Comparison of ENCODE assay signal across 17 mouse cellular contexts in the genomic region with DNA sequence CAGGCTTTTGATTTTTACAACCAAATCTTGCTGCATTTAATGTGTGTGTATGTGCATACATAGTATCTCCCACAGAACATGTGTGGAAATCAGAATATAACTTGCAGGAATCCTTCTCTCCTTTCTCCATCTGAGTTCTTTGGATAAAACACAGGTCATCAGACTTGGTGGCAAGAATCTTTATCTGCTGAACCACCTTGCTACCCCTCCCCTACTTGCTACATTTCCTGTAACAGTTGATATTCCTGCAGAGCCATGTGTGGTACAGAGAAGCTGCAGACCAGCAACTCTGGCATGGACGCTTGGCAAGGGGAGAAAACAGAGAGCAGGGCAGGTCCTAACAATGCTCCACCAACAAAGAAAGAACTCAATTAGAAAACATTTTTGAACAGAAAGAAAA. TPM values are rescaled to one million over a fixed set of nuclear protein-coding genes. Genes with fewer than 3 reads are reported as not detected.
"Had no signal": no experiment of that assay in that cellular context is flagged by ENCODE, and none has a peak within 500 bp of the region (broad histone marks: within the 10 kb centered on the region; RNA-seq: fewer than 3 reads in every experiment).

No protein-coding gene starts in this region.

- ATAC-seq: hindbrain, embryonic 16.5 days; inflammation-experienced regulatory T-cells, adult 6 months had no signal

- H3K9me3 ChIP-seq: limb, embryonic 13.5 days; midbrain, embryonic 10.5 days; neural tube, embryonic 12.5 days had no signal

- H3K36me3 ChIP-seq: limb, embryonic 13.5 days; midbrain, embryonic 10.5 days; neural tube, embryonic 12.5 days had no signal

- DNase-seq: kidney, adult 11 months; kidney, adult 9 months; left cerebral cortex, postnatal 4 days; lung, adult 18-20 months; midbrain, embryonic 14.5 days; right cerebral cortex, postnatal 4 days; spleen, adult 18-20 months; thymus, adult 2 months; thymus, postnatal 25 days had no signal

- H3K4me2 ChIP-seq: limb, embryonic 13.5 days; neural tube, embryonic 12.5 days had no signal

- H3K27me3 ChIP-seq: limb, embryonic 13.5 days; neural tube, embryonic 12.5 days had no signal

- H3K4me3 ChIP-seq: limb, embryonic 13.5 days; midbrain, embryonic 10.5 days; myocyte; neural tube, embryonic 12.5 days had no signal

- H3K9ac ChIP-seq: limb, embryonic 13.5 days; neural tube, embryonic 12.5 days had no signal

- H3K4me1 ChIP-seq: limb, embryonic 13.5 days; midbrain, embryonic 10.5 days; neural tube, embryonic 12.5 days had no signal

- H3K27ac ChIP-seq: kidney, postnatal 0 days; limb, embryonic 13.5 days; midbrain, embryonic 10.5 days; neural tube, embryonic 12.5 days had no signal

RNA-seq across cellular contexts. Expression of gene Ranbp17, which starts 52.4 kb away (rescaled TPM):
- total RNA-seq: neutrophil, adult 5-6 weeks had no signal
- polyA plus RNA-seq: myocyte had no signal
